Mouse (Mus musculus) embryo, embryonic 11.5 days (tissue): Measurements from ENCODE around the gene Popdc2.

Source experiments
- DNase-seq: peaks from one replicate; pipeline ENCODE4 v3.0.0-alpha.2; 2012; ENCODE audit warnings: low read depth, low spot score

Gene Popdc2

DNA sequence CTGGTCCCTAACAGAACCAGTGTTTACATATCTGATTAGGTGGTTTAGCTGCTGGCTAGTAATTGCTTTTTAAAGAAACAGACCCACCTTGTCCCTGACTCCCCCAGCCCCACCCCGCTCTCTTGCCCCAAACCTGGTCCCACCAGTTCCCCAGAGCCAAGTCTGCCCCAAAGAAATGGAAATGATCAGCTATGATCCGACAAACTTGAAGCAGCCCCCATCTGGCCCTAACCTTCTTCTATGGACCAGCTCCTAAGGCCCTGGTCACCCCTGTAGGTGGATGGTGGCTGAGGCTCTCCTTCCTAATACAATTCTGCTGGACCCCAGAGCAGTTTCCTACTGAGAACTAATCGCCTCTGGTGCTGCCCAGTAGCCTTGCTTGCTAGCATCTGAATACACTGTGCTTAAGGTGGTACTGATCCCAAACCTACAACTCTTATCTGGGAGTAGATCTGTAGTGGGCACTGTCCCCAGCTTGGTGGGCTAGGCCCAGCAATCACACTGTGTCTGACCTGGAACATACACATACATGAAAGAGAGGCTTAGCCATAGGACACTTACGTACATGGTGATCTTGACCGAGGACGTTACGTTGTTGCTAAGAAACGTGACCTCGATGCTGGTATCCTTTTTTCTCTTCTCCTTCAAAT, 38.4 kb downstream of the Popdc2 start:
- DNase-seq = no peak

GRCm38 (mm10) chr16:38401468-38401867, 39.5 kb downstream of the Popdc2 start:
- no peak for DNase-seq

- no peak for DNase-seq
Observed at GRCm38 (mm10) chr16:38403639-38404038, 41.6 kb downstream of the Popdc2 start.

- no peak for DNase-seq
Observed at GRCm38 (mm10) chr16:38406293-38406692, 44.3 kb downstream of the Popdc2 start.

- no peak for DNase-seq
Observed at GRCm38 (mm10) chr16:38406708-38407107, 44.7 kb downstream of the Popdc2 start.

DNA sequence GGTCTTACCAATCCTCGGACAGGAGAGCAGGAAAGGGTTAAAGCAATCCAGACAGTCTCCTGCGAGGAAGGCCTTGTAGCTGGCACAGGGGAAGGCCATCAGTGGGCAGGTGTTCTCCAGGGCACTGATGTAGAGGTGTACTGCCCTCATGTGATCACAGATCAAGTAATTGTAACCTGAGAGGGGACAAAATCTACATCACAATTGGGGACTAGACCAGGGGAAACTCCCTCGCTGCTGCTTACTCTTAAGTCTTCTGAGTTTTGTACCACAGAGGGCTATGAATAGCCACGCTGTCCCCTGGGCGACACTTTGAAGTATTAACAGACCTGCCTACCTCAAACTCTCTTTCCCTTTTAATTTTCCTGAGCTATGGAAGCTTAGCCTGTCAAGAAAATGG, 45.6 kb downstream of the Popdc2 start:
- DNase-seq = no peak

DNA sequence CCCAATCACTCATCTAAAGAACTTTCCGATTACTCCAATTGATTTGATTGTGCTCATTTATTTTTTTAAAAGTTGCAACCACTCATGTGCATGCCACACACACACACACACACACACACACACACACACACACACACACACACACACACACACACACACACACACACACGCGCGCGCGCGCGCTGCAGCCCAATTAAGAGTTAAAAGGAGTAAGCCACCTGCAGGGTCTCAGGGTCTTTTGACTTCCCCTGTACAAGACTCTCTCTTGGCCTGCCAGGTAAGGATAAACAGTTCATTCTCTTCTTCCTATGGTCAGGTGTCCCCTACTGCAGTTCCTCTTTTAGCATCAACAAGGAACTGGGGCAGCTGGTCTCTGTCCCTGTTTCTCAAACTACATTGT, 46.4 kb downstream of the Popdc2 start:
- DNase-seq = no peak

GRCm38 (mm10) chr16:38414953-38415352, 52.9 kb downstream of the Popdc2 start:
- no peak for DNase-seq

DNA sequence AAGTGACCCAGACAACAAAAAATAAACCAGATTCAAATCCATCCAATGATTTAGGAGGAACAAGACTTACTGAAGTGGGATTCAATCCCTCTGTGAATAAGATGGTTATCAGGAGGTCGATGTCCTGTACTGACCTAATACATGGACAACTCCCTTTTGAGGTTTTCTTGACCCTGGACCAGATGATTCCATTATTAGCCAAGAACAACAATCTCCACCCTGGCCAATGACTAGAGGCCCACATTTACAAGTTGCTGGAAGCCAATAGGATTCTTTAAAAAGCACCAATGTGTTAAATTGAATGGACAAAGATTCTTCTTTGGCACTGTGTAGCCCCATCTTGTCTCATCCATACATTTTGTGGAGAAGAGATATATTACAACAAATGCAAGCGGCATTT, 63.4 kb downstream of the Popdc2 start:
- DNase-seq = no peak

DNA sequence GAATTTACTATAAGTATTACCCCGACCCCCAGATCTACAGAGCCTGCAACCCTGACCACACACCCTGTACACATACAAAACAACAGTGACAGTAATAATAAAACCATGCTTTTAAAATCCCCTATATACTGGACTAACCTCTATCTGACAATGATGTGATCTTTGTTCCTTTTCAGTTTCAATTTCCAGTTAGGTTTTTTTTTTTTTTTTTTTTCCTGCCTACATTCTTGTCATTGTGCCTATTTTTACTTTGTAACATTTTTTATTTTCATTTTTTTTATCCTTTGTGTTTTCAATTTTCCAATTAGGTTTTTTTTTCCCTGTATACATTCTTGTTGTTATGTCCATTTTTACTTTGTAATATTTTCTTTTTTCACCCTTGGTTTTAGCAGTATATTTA, 63.8 kb downstream of the Popdc2 start:
- no peak for DNase-seq
